12 mouse cellular contexts compared by ENCODE assay signal in genomic region chr17:30938554-30938953, GRCm38 (mm10). TPM values are rescaled to one million over a fixed set of nuclear protein-coding genes. Genes with fewer than 3 reads are reported as not detected.
DNase-seq lines count a peak whose midpoint lies in the region; ATAC-seq and TF ChIP-seq lines count a peak whose summit lies in the region.
"Had no signal": no experiment of that assay in that cellular context is flagged by ENCODE, and none has a peak within 500 bp of the region (broad histone marks: within the 10 kb centered on the region; RNA-seq: fewer than 3 reads in every experiment).

No protein-coding gene starts in this region.

- H3K4me1 ChIP-seq in heart, embryonic 11.5 days (ENCODE audit: control insufficient read depth, insufficient read depth, low read length) = peaks cover 4% of the 10 kb centered on the region; the same call in 1 of the 2 replicates
- 0 out of 2 replicates have a peak, but pooled peaks cover 17% of the 10 kb centered on the region for H3K4me1 ChIP-seq in neural tube, embryonic 15.5 days
- no peaks in the 10 kb centered on the region for H3K4me1 ChIP-seq in forebrain, postnatal 0 days (ENCODE audit: insufficient read depth)
- H3K4me1 ChIP-seq: embryonic facial prominence, embryonic 15.5 days had no signal

- no peak overlapping the region for H3K27ac ChIP-seq in heart, embryonic 11.5 days (ENCODE audit: low read depth, low read length)
- H3K27ac ChIP-seq in neural tube, embryonic 15.5 days (replicated peaks) = no peak overlapping the region
- no peak overlapping the region for H3K27ac ChIP-seq in forebrain, postnatal 0 days (ENCODE audit: low read depth, low read length)
- H3K27ac ChIP-seq: embryonic facial prominence, embryonic 15.5 days had no signal

- H3K9ac ChIP-seq in heart, embryonic 11.5 days (ENCODE audit: low read depth, low read length) = no peak overlapping the region
- no peak overlapping the region for H3K9ac ChIP-seq in neural tube, embryonic 15.5 days (replicated peaks)
- H3K9ac ChIP-seq in forebrain, postnatal 0 days = no peak overlapping the region
- H3K9ac ChIP-seq: embryonic facial prominence, embryonic 15.5 days had no signal

- TF ChIP-seq CTCF in forebrain, postnatal 0 days (IDR thresholded peaks at IDR 0.05; ENCODE audit: low read depth) = no peak

- ATAC-seq in heart, embryonic 11.5 days (replicated peaks; ENCODE audit: insufficient number of reproducible peaks, low FRiP score, low TSS enrichment) = no peak
- no peak for ATAC-seq in neural tube, embryonic 15.5 days (ENCODE audit: low FRiP score)
- no peak for ATAC-seq in forebrain, postnatal 0 days

- H3K36me3 ChIP-seq in heart, embryonic 11.5 days (ENCODE audit: control insufficient read depth, insufficient read depth, low read length) = no peaks in the 10 kb centered on the region
- H3K36me3 ChIP-seq in neural tube, embryonic 15.5 days = no peaks in the 10 kb centered on the region
- H3K36me3 ChIP-seq in forebrain, postnatal 0 days (ENCODE audit: insufficient read depth) = no peaks in the 10 kb centered on the region
- H3K36me3 ChIP-seq: embryonic facial prominence, embryonic 15.5 days; G1E had no signal

- no peaks in the 10 kb centered on the region for H3K27me3 ChIP-seq in heart, embryonic 11.5 days (ENCODE audit: control insufficient read depth, insufficient read depth, low read length)
- no peaks in the 10 kb centered on the region for H3K27me3 ChIP-seq in neural tube, embryonic 15.5 days (replicated peaks)
- H3K27me3 ChIP-seq in forebrain, postnatal 0 days (ENCODE audit: insufficient read depth, low read length) = no peaks in the 10 kb centered on the region
- H3K27me3 ChIP-seq: embryonic facial prominence, embryonic 15.5 days had no signal

- WGBS in heart, embryonic 11.5 days (ENCODE audit: insufficient replicate concordance) = 27% methylated on average over 9 of the region's 9 CpGs
- WGBS in neural tube, embryonic 15.5 days = 42% methylated on average over 9 of the region's 9 CpGs
- 55% methylated on average over 9 of the region's 9 CpGs for WGBS in forebrain, postnatal 0 days

- DNase-seq in heart, postnatal 4 days = peak; percentile 39
- peak; percentile 58 for DNase-seq in neural tube, embryonic 10.5 days (ENCODE audit: extremely low spot score, low spot score)
- peak; percentile 73 for DNase-seq in embryo, embryonic 10.5 days (ENCODE audit: low spot score)
- peak; percentile 50 for DNase-seq in retina, embryonic 14.5 days (ENCODE audit: low spot score)
- no peak for DNase-seq in gastrocnemius, adult 18-20 months (ENCODE audit: low spot score)
- DNase-seq in forebrain, postnatal 0 days = no peak

- H3K4me3 ChIP-seq in heart, embryonic 11.5 days (ENCODE audit: low read depth, low read length) = no peak overlapping the region
- H3K4me3 ChIP-seq in neural tube, embryonic 15.5 days (replicated peaks) = no peak overlapping the region
- H3K4me3 ChIP-seq in forebrain, postnatal 0 days (ENCODE audit: low read depth, low read length) = no peak overlapping the region
- H3K4me3 ChIP-seq: embryonic facial prominence, embryonic 15.5 days had no signal

- H3K4me2 ChIP-seq in heart, embryonic 11.5 days = no peak overlapping the region
- H3K4me2 ChIP-seq in neural tube, embryonic 15.5 days = no peak overlapping the region
- H3K4me2 ChIP-seq in forebrain, postnatal 0 days (ENCODE audit: low read depth) = no peak overlapping the region
- H3K4me2 ChIP-seq: embryonic facial prominence, embryonic 15.5 days had no signal

- no peaks in the 10 kb centered on the region for H3K9me3 ChIP-seq in heart, embryonic 11.5 days (replicated peaks; ENCODE audit: control insufficient read depth, low read length)
- no peaks in the 10 kb centered on the region for H3K9me3 ChIP-seq in neural tube, embryonic 15.5 days (replicated peaks)
- H3K9me3 ChIP-seq in forebrain, postnatal 0 days (ENCODE audit: low read length) = no peaks in the 10 kb centered on the region
- H3K9me3 ChIP-seq: embryonic facial prominence, embryonic 15.5 days had no signal

RNA-seq across cellular contexts. Expression of gene Umodl1, which starts 15.9 kb away (rescaled TPM):
- not detected for total RNA-seq in heart, postnatal 4 days (2021)
- polyA plus RNA-seq in heart, embryonic 11.5 days (2014; fragmentation: Nextera tagmentation; extraction: Ambion mirVana) = not detected in 2 replicates
- polyA plus RNA-seq in neural tube, embryonic 15.5 days (2015; fragmentation: Nextera tagmentation; extraction: Ambion mirVana) = 0.03 and 3.0 TPM in 2 replicates
- total RNA-seq in gastrocnemius, adult 18-20 months (2021) = not detected
- total RNA-seq in forebrain, postnatal 0 days (2014; rRNA removed) = 0.05 TPM in 1 of 2 replicates, not detected in the other
- polyA plus RNA-seq in forebrain, postnatal 0 days (2015; fragmentation: Nextera tagmentation; extraction: Ambion mirVana) = 0.09 and 0.10 TPM in 2 replicates
- total RNA-seq: neutrophil, adult 5-6 weeks had no signal
- polyA plus RNA-seq: G1E; gonadal fat pad, adult 2 months had no signal

RNA-seq across cellular contexts. Expression of gene Glp1r, which starts 36.9 kb away (rescaled TPM):
- total RNA-seq in heart, postnatal 4 days (2021) = under 1 TPM; 0.52 to 0.81 TPM
- 0.08 and 0.14 TPM in 2 replicates for polyA plus RNA-seq in heart, embryonic 11.5 days (2014; fragmentation: Nextera tagmentation; extraction: Ambion mirVana)
- polyA plus RNA-seq in neural tube, embryonic 15.5 days (2015; fragmentation: Nextera tagmentation; extraction: Ambion mirVana) = 1.0 and 1.2 TPM in 2 replicates
- not detected for total RNA-seq in gastrocnemius, adult 18-20 months (2021)
- 0.69 and 1.7 TPM in 2 replicates for total RNA-seq in forebrain, postnatal 0 days (2014; rRNA removed)
- 0.19 and 0.34 TPM in 2 replicates for polyA plus RNA-seq in forebrain, postnatal 0 days (2015; fragmentation: Nextera tagmentation; extraction: Ambion mirVana)
- total RNA-seq: neutrophil, adult 5-6 weeks had no signal
- polyA plus RNA-seq: G1E had no signal

Comparison
In these comparisons a context has a peak if more than half of its experiments do, and no peak if none do; other contexts are left out.
1. DNase-seq: peak in heart, postnatal 4 days (single experiment), neural tube, embryonic 10.5 days (single experiment), embryo, embryonic 10.5 days (single experiment) and retina, embryonic 14.5 days (single experiment); none in gastrocnemius, adult 18-20 months (single experiment) and forebrain, postnatal 0 days (single experiment).